Mouse (Mus musculus): Measurements from ENCODE around the gene Zbtb2. TPM values are rescaled to one million over a fixed set of nuclear protein-coding genes. Genes with fewer than 3 reads are reported as not detected.

Gene Zbtb2
- total RNA-seq, 2 experiments from 2014 or later: 11.8 to 12.1 TPM

- DNase-seq: peak; percentile 89 to 94
Observed at GRCm38 (mm10) chr10:4334039-4334683, 53.7 kb downstream of the Zbtb2 start.

DNA sequence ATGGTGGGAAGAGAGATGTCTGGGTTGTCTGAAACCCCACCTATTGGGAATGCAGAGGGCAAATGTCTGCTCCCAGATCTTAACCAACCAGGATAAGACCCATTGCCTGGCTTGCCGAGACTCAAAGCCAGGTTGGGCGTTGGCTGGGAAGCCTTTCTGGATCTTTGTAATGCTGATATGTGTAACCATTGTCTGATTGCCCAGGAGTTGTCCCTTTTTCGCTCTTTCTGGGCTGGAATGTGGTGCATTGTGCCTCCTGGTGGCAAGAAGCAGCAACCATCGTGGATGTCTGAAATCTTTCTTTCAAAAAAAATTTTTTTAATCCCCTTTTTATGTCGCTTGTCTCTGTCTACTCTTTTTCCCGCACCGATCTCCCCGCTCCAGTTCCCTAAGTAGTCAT lies 54.6 kb downstream of the Zbtb2 start:
- peak; percentile 55 to 66 for DNase-seq

DNA sequence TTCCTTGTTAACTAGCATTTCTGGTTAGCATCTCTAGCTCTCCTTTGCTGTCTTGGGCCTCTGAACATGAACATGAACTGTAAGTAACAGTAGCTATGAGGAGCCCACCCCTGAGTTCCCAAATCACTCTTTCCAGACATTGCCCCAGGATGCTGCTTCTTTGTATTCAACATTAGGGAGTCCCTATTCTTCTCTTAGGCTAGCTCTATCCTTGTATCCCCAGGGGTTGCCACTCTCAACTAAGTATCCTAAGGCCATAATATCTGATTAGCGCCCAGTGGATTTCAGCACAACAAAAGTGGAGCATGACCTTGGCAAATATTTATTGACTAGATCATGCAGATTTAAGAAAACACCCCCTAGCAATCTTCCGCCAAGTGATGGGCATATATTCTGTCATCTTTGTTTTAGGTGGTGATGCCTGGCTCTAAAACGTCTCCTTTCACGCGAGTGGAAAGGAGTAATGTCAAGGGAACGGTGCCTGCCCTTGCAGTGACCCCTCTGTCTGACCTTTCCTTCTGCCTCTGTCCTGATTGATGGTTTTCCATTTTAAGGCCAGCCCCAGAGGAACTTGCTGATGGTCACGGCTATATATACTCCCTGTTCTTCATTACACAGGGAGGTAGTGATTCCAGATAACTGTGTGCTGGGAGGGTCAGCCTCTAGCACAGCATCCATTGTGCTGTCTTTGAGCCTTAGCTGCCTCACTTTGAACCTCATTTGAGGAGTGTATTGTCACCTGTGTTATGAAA lies 55.5 kb downstream of the Zbtb2 start:
- no peak for DNase-seq

DNA sequence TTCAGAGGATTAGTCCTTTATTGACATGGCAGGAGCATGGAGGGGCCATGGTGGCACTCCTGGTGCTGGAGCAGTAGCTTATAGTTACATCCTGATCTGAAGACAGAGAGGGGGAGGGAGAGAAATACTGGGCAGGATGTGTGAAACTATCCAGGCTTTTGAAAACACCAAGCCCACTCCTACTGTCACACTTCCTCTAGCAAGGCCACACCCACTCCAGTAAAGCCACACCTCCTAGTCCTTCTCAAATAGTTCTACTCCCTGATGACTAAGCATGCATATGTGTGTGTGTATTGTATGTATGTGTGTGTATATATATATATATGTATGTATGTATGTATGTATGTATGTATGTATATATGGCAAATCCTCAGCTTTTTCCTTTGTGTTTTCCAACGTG lies 60.2 kb downstream of the Zbtb2 start:
- DNase-seq: no peak

DNA sequence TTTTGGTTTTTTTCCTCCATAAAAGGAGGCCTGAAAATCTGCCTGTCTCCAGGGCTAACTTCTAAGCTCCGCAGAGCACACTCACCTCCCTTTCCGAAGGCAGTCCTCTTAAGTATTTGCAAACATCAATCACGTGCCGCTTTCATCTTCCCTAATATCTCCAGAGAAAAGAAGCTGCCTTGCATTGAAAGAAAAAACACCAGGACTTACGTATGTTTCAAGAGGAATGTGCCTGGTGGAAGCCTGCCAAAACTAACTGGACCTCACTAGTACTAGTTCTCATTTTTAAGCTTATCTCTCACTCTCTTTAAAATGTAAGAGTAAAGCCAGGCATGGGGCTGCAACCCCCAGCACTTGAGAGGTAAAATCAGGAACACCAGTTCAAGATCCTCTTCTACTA lies 62.3 kb downstream of the Zbtb2 start:
- peak; percentile 7 to 37 for DNase-seq

DNA sequence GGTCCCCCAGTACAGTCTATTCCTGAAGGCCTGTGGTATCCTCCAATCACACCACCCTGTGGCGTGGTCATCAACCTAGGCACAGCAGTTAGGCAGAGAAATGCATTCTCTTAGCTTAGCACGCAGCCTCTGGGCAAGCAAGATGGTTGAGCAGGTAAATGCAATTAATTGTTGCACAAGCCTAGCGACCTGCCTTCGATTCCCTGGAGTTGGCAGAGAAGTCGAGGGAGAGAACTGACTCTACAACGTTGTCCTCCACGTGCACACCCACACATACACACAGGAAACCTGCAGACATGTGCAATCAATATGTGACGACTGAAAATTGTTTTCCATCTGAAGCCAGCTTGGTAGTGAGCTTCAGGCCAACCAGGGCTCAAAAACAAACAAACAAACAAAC lies 64.0 kb downstream of the Zbtb2 start:
- no peak for DNase-seq

Other genes starting within 250 kb of the Zbtb2 start
- gene Akap12, start 121.7 kb downstream of the Zbtb2 start, total RNA-seq (2021): 10 to 100 TPM; 20.2 to 25.1 TPM
- gene Rmnd1, start 44.3 kb upstream of the Zbtb2 start, total RNA-seq (2021): 10 to 100 TPM; 41.1 to 42.9 TPM
- gene Armt1, start 44.4 kb upstream of the Zbtb2 start, total RNA-seq (2021): 10 to 100 TPM; 12.7 to 15.8 TPM
- under 1 TPM; 0.10 to 0.66 TPM for gene Ccdc170, start 94.4 kb upstream of the Zbtb2 start, total RNA-seq (2021)
- gene Esr1, start 223.5 kb upstream of the Zbtb2 start, total RNA-seq (2021): 10 to 100 TPM; 14.3 to 15.0 TPM